Mouse (Mus musculus): ENCODE data around the gene Zfp445.

- no peak for TF ChIP-seq CTCF (IDR thresholded peaks at IDR 0.05; ENCODE audit: low read depth)
- no peak for TF ChIP-seq EP300 (optimal IDR thresholded peaks at IDR 0.05)
Measured at GRCm38 (mm10) chr9:122856716-122857115, 9.1 kb downstream of the Zfp445 start.
